Mouse (Mus musculus) T-helper 17 cell (primary cell): ENCODE measurements at regions not wholly inside any gene's neighbourhood (a gene's known extent, or its start where the extent isn't known, plus 50 kb on each side); places are given as distances from the start of the nearest gene placed in this dataset.

ENCODE experiments used
- in situ Hi-C, 2 experiments: fragments of 300-600 bp; cut with MboI, MseI; formaldehyde crosslinking; loops; 1 replicate in 1 of 2; 2 replicates in 1 of 2; pipeline ENCODE4 v1.15.1; 2025; ENCODE audit warnings: high pct_unique_total_duplicates in 2 of 2

- in situ Hi-C loops = no loop called here
These were observed 53.5 kb upstream of the Ptpn1 start for GRCm38 (mm10) chr2:167878255-167878865.

- in situ Hi-C loops = no loop called here
These were observed 54.5 kb upstream of the Ptpn1 start for GRCm38 (mm10) chr2:167877254-167877870.

GRCm38 (mm10) chr2:167872507-167872906 is 59.4 kb upstream of the Ptpn1 start:
- in situ Hi-C loops = no loop called here

GRCm38 (mm10) chr2:167870153-167870552 is 61.7 kb upstream of the Ptpn1 start:
- in situ Hi-C loops = no loop called here

- in situ Hi-C loops = loop anchor here in 1 of 2 experiments (10.0 kb wide), 1 partner anchor 1702 kb away; no protein-coding TSS in a partner anchor
These were observed 65.1 kb upstream of the Ptpn1 start for GRCm38 (mm10) chr2:167866751-167867150.

GRCm38 (mm10) chr2:167865525-167865924 is 66.3 kb upstream of the Ptpn1 start:
- in situ Hi-C loops = loop anchor here in 1 of 2 experiments (10.0 kb wide), 1 partner anchor 1701 kb away; no protein-coding TSS in a partner anchor

- in situ Hi-C loops = loop anchor here in 1 of 2 experiments (5.0 to 10.0 kb wide), 2 partner anchors 48 to 1700 kb away; no protein-coding TSS in a partner anchor
These were observed 67.2 kb upstream of the Ptpn1 start for GRCm38 (mm10) chr2:167864672-167865071.

GRCm38 (mm10) chr2:167864228-167864627 is 67.6 kb upstream of the Ptpn1 start:
- in situ Hi-C loops = loop anchor here in 1 of 2 experiments (5.0 to 10.0 kb wide), 2 partner anchors 48 to 1699 kb away; no protein-coding TSS in a partner anchor

- in situ Hi-C loops = loop anchor here in 1 of 2 experiments (5.0 to 10.0 kb wide), 2 partner anchors 49 to 1699 kb away; no protein-coding TSS in a partner anchor
These were observed 68.2 kb upstream of the Ptpn1 start for GRCm38 (mm10) chr2:167863616-167864015.

GRCm38 (mm10) chr2:167861178-167861520 is 70.7 kb upstream of the Ptpn1 start:
- in situ Hi-C loops = loop anchor here in 1 of 2 experiments (5.0 to 10.0 kb wide), 2 partner anchors 51 to 1696 kb away; no protein-coding TSS in a partner anchor

GRCm38 (mm10) chr2:167860457-167861177 is 71.2 kb upstream of the Ptpn1 start:
- in situ Hi-C loops = loop anchor here in 1 of 2 experiments (5.0 to 10.0 kb wide), 2 partner anchors 52 to 1696 kb away; no protein-coding TSS in a partner anchor

- in situ Hi-C loops = no loop called here
These were observed 72.3 kb upstream of the Ptpn1 start for GRCm38 (mm10) chr2:167859575-167859974.

GRCm38 (mm10) chr2:167858346-167858745 is 73.5 kb upstream of the Ptpn1 start:
- in situ Hi-C loops = no loop called here

GRCm38 (mm10) chr2:167857911-167858310 is 73.9 kb upstream of the Ptpn1 start:
- in situ Hi-C loops = no loop called here

GRCm38 (mm10) chr2:167856920-167857475 is 74.9 kb upstream of the Ptpn1 start:
- in situ Hi-C loops = no loop called here

- in situ Hi-C loops = no loop called here
These were observed 75.8 kb upstream of the Ptpn1 start for GRCm38 (mm10) chr2:167856020-167856419.

GRCm38 (mm10) chr2:167854060-167854459 is 77.8 kb upstream of the Ptpn1 start:
- in situ Hi-C loops = no loop called here

- in situ Hi-C loops = no loop called here
These were observed 78.4 kb upstream of the Ptpn1 start for GRCm38 (mm10) chr2:167853411-167853821.

GRCm38 (mm10) chr2:167852582-167852981 is 79.3 kb upstream of the Ptpn1 start:
- in situ Hi-C loops = no loop called here

- in situ Hi-C loops = no loop called here
These were observed 80.5 kb upstream of the Ptpn1 start for GRCm38 (mm10) chr2:167851216-167851896.

GRCm38 (mm10) chr2:167849999-167850552 is 81.8 kb upstream of the Ptpn1 start:
- in situ Hi-C loops = loop anchor here in 1 of 2 experiments (10.0 kb wide), 1 partner anchor 1735 kb away; no protein-coding TSS in a partner anchor
